ENCODE assay signal across 14 mouse cellular contexts in the genomic region with DNA sequence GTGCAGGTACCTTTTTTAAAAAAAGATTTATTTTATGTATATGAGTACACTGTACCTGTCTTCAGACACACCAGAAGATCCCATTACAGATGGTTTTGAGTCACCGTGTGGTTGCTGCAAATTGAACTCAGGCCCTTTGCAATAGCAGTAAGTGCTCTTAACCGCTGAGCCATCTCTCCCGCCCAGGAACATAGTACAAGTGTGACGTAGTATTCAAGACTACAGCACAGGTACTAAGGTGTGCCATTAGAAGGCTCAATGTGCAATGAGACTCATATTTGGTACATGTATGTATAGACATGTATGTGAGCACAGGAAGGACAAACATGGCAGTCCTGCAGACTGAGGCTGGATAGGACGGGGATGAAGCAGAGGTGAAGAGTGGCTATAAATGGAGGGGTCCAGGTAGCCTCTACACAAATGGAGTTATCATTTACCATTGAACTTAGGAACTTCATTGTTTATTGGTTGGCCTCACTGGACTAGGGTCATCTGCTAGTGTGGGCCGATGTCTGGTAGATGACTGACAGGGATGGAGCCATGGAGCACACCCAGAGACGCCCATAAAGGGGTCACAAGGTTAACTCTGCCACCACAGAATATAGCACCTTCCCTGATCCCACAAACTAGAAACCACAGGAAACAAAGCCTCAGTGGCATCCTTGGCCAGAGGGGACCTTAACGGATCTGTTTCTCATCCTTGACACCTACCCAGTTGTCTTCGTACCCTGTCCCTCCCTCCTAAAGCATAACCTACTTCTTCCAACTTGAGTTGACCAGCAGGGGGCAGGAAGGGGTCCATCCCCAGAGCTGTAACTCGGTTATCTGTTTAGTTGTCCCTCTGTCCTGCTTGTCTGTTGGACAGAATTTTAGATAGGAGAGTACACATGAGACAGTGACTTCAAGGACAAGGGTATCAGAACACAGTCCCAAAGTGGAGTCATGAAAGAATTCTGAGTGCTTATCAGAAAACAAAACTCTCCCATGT. TPM values are rescaled to one million over a fixed set of nuclear protein-coding genes. Genes with fewer than 3 reads are reported as not detected.
DNase-seq lines count a peak whose midpoint lies in the region; ATAC-seq and TF ChIP-seq lines count a peak whose summit lies in the region.
"Had no signal": no experiment of that assay in that cellular context is flagged by ENCODE, and none has a peak within 500 bp of the region (broad histone marks: within the 10 kb centered on the region; RNA-seq: fewer than 3 reads in every experiment).

No protein-coding gene starts in this region.

- H3K4me2 ChIP-seq in intestine, embryonic 14.5 days (ENCODE audit: low read length): no peak overlapping the region
- H3K4me2 ChIP-seq: embryonic facial prominence, embryonic 15.5 days; limb, embryonic 13.5 days had no signal

- H3K36me3 ChIP-seq in ES-E14 (ENCODE audit: control insufficient read depth, insufficient read depth, low read length, poor library complexity, severe bottlenecking): peaks cover 9% of the 10 kb centered on the region
- peaks cover 52% of the 10 kb centered on the region for H3K36me3 ChIP-seq in intestine, embryonic 14.5 days (ENCODE audit: control insufficient read depth, insufficient read depth, low read length)

- WGBS in intestine, embryonic 14.5 days: 83% methylated on average over 10 of the region's 10 CpGs

- no peak overlapping the region for H3K4me3 ChIP-seq in ES-E14 (ENCODE audit: insufficient read depth in 1 of 2, low read depth in 1 of 2, low read length in 2 of 2, poor library complexity in 1 of 2, severe bottlenecking in 1 of 2)
- H3K4me3 ChIP-seq in intestine, embryonic 14.5 days (ENCODE audit: low read depth, low read length): no peak overlapping the region
- H3K4me3 ChIP-seq: embryonic facial prominence, embryonic 15.5 days; limb, embryonic 13.5 days had no signal

- H3K27me3 ChIP-seq in intestine, embryonic 14.5 days (replicated peaks; ENCODE audit: control insufficient read depth, insufficient read depth, low read length): no peaks in the 10 kb centered on the region
- H3K27me3 ChIP-seq: embryonic facial prominence, embryonic 15.5 days; limb, embryonic 13.5 days had no signal

- no peaks in the 10 kb centered on the region for H3K9me3 ChIP-seq in ES-E14 (ENCODE audit: control insufficient read depth, insufficient read depth, low read depth, low read length)
- H3K9me3 ChIP-seq in intestine, embryonic 14.5 days (ENCODE audit: control insufficient read depth, low read length): no peaks in the 10 kb centered on the region
- H3K9me3 ChIP-seq: embryonic facial prominence, embryonic 15.5 days; limb, embryonic 13.5 days had no signal

- in situ Hi-C loops in ES-E14 (cut with MboI; ENCODE audit: low sequenced_read_pairs in 2 of 2, unreplicated experiment in 2 of 2): no loop called here

- no peaks in the 10 kb centered on the region for H3K4me1 ChIP-seq in ES-E14 (ENCODE audit: control insufficient read depth in 2 of 2, insufficient read depth in 2 of 2, low read length in 2 of 2, poor library complexity in 1 of 2)
- no peaks in the 10 kb centered on the region for H3K4me1 ChIP-seq in intestine, embryonic 14.5 days (replicated peaks; ENCODE audit: control insufficient read depth, insufficient read depth, low read length)
- H3K4me1 ChIP-seq: embryonic facial prominence, embryonic 15.5 days; limb, embryonic 13.5 days had no signal

- no peak overlapping the region for H3K9ac ChIP-seq in ES-E14 (ENCODE audit: insufficient read depth, low read depth, low read length, poor library complexity, severe bottlenecking)
- H3K9ac ChIP-seq in intestine, embryonic 14.5 days (ENCODE audit: low read length): no peak overlapping the region
- H3K9ac ChIP-seq: embryonic facial prominence, embryonic 15.5 days; limb, embryonic 13.5 days had no signal

- no peak overlapping the region for H3K27ac ChIP-seq in ES-E14 (ENCODE audit: insufficient read depth, low read depth, low read length, poor library complexity, severe bottlenecking)
- no peak overlapping the region for H3K27ac ChIP-seq in intestine, embryonic 14.5 days (ENCODE audit: low read depth)
- H3K27ac ChIP-seq: embryonic facial prominence, embryonic 15.5 days; limb, embryonic 13.5 days had no signal

- ATAC-seq in intestine, embryonic 14.5 days (replicated peaks; ENCODE audit: low FRiP score, low TSS enrichment, low read depth): 0 out of 2 replicates have a peak, but pooled peaks have one; percentile 23

- DNase-seq in heart, adult 11 months: peak; percentile 81
- DNase-seq in heart, adult 8-10 months (ENCODE audit: low spot score): no peak
- peak; percentile 6 for DNase-seq in lung, postnatal 10 days
- DNase-seq in lung, postnatal 4 days: no peak
- DNase-seq in ES-E14 (ENCODE audit: low read depth, low spot score) (peak; percentile 16), adipocyte (ENCODE audit: low spot score) (no peak)
- no peak for DNase-seq in intestine, embryonic 14.5 days (ENCODE audit: low spot score)
- no peak for DNase-seq in cerebellum, adult 9-11 months
- DNase-seq: cerebellum, adult 11 months; midbrain, embryonic 14.5 days; retina, postnatal 1 day had no signal

TF ChIP-seq in ES-E14, 5 proteins besides CTCF, POLR2A, EP300 and RAD21:
- TF ChIP-seq ZNF384 (IDR thresholded peaks at IDR 0.05; ENCODE audit: low read depth, low read length) (no peak), MAFK (IDR thresholded peaks at IDR 0.05; ENCODE audit: insufficient read depth, low read depth, low read length) (no peak), HCFC1 (IDR thresholded peaks at IDR 0.05; ENCODE audit: borderline replicate concordance, insufficient read depth, low read length) (no peak), CHD2 (IDR thresholded peaks at IDR 0.05; ENCODE audit: low read depth, low read length) (no peak), ZC3H11A (IDR thresholded peaks at IDR 0.05; ENCODE audit: borderline replicate concordance, low read depth, low read length) (no peak)

RNA-seq across cellular contexts. Expression of gene Ahrr, which starts 10.2 kb away (rescaled TPM):
- total RNA-seq in heart, adult 8-10 months (2022): 1 to 10 TPM in 2 of 4 experiments, under 1 TPM in 2; 0.82 to 2.5 (median 1.4) TPM
- total RNA-seq in ES-E14 (2012; rRNA removed): 0.27 and 0.32 TPM in 2 replicates
- 0.30 and 0.64 TPM in 2 replicates for polyA plus RNA-seq in intestine, embryonic 14.5 days (2014; fragmentation: Nextera tagmentation; extraction: Ambion mirVana)
- total RNA-seq: gastrocnemius, adult 8-10 months had no signal

RNA-seq across cellular contexts. Expression of gene Pdcd6, which starts 15.0 kb away (rescaled TPM):
- 10 to 100 TPM; 42.0 to 52.1 (median 42.9) TPM for total RNA-seq in heart, adult 8-10 months (2022)
- total RNA-seq in ES-E14 (2012; rRNA removed): 87.8 and 101 TPM in 2 replicates
- 173 and 179 TPM in 2 replicates for polyA plus RNA-seq in intestine, embryonic 14.5 days (2014; fragmentation: Nextera tagmentation; extraction: Ambion mirVana)

RNA-seq across cellular contexts. Expression of gene Sdha, which starts 47.7 kb away (rescaled TPM):
- total RNA-seq in heart, adult 8-10 months (2022): 1,000 to 10,000 TPM; 1,332 to 1,570 (median 1,418) TPM
- total RNA-seq in ES-E14 (2012; rRNA removed): 138 and 156 TPM in 2 replicates
- 243 and 255 TPM in 2 replicates for polyA plus RNA-seq in intestine, embryonic 14.5 days (2014; fragmentation: Nextera tagmentation; extraction: Ambion mirVana)

RNA-seq across cellular contexts. Expression of gene Ccdc127, which starts 47.8 kb away (rescaled TPM):
- total RNA-seq in heart, adult 8-10 months (2022): 10 to 100 TPM; 45.4 to 51.8 (median 48.5) TPM
- total RNA-seq in ES-E14 (2012; rRNA removed): 61.3 and 65.9 TPM in 2 replicates
- 46.6 and 50.9 TPM in 2 replicates for polyA plus RNA-seq in intestine, embryonic 14.5 days (2014; fragmentation: Nextera tagmentation; extraction: Ambion mirVana)

Comparison
In these comparisons a context has a peak if more than half of its experiments do, and no peak if none do; other contexts are left out.
1. DNase-seq: peak in heart, adult 11 months (single experiment), lung, postnatal 10 days (single experiment) and ES-E14 (single experiment); none in heart, adult 8-10 months (single experiment), lung, postnatal 4 days (0 of 2), intestine, embryonic 14.5 days (single experiment), cerebellum, adult 9-11 months (single experiment) and adipocyte (single experiment).